Mouse (Mus musculus) kidney, postnatal 14 days (tissue): ENCODE data around the gene Nudt12.

Experiments
- DNase-seq: peaks from one replicate; pipeline ENCODE4 v3.0.0; 2022; ENCODE audit warnings: mixed read lengths

The Nudt12 gene

GRCm38 (mm10) chr17:59013091-59013459 lies at the start of gene Nudt12:
Nudt12 (minus strand) TSS chr17:59013372.
- DNase-seq = peak; percentile 86

- DNase-seq = no peak
Observed at GRCm38 (mm10) chr17:59053306-59053705, 40.1 kb upstream of the Nudt12 start.

- peak; percentile 16 for DNase-seq
Observed at GRCm38 (mm10) chr17:59039754-59040153, 26.6 kb upstream of the Nudt12 start.

- no peak for DNase-seq
Observed at GRCm38 (mm10) chr17:59033445-59033844, 20.3 kb upstream of the Nudt12 start.

DNA sequence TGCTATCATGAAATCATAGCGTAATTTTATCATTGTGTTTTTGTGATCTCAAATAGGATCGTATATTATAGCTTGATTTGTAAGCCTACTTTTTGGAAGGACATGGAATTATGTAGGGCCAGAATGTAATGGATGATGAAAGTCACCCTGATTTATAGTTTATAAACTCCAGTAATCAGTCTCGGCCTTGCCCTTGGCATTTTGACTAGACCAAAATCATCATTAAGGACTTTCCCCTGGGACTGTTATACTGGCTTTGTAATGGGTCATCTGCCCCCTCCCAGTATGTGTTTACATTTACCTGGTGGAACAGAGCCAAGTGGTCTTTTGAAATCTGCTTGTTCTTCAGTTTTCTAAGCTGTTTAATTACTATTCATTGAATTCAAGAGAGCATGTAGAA lies 13.2 kb upstream of the Nudt12 start:
- no peak for DNase-seq

GRCm38 (mm10) chr17:59024502-59024901 lies 11.3 kb upstream of the Nudt12 start:
- no peak for DNase-seq

- no peak for DNase-seq
Observed at GRCm38 (mm10) chr17:59023971-59024370, 10.8 kb upstream of the Nudt12 start.

DNA sequence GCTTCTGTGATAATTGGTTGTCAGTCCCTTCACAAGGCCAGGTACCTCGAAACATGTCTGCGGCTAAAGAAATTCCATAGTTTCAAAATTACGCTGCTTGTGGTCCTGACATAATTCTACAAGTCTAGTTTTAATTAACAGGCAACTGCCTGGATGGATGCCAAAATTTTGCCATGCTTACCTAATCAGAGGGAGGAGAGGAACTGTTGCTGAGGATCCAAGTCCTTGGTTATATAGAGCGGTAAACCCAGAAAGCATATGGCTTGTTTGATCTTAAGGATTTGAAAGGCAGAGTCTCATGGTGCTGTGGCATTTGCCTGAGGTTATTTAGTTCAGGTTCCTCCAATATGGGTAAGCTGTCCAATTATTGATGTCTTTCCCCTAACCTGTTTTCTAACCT lies 5.5 kb upstream of the Nudt12 start:
- no peak for DNase-seq

- DNase-seq = peak; percentile 14
Observed at GRCm38 (mm10) chr17:59012421-59013090, 616 bp downstream of the Nudt12 start.

- no peak for DNase-seq
Observed at GRCm38 (mm10) chr17:59011546-59012307, 1.4 kb downstream of the Nudt12 start.

DNA sequence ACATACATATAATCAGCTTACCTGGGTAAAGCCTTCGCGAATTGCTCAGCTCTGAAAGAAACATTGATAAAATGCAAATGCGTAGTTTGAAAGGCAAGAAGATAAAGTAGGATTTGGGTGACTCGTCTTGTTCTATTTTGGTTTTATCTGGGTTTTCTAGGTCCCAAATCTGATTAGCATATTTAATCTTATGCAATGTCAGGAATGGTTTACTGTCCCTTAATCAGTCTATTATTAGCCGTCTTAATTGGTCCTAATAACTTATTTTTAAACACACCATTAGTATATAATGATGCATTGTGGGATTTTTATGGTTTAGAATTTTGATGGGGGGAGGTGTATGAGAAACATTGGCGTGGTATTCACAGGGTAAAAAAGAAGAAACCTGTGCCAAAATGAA lies 21.9 kb downstream of the Nudt12 start, which contains the start of gene Pdzph1:
Gene Pdzph1 (minus strand): TSS at position 101 of the 400 bp plus-strand sequence.
- no peak for DNase-seq

DNA sequence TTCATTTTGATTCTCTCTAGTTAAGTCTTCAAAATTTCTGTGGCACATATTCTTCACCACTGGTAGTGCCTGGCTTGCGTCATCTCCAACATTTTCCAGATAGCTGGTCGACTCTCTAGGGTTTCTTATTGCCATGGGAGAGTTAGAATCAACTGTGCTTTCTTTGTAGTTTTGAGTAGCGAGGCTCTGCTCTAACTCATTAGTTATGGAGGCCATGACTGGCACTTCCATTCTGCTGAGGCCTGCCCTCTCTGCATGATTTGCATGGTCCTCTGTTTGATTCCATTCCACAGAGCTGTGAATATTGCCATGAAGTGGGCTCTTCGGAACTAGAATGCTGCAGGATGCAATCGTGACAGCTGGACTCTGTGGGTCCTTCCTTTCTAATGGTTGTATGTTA lies 39.9 kb downstream of the Nudt12 start:
- no peak for DNase-seq

DNA sequence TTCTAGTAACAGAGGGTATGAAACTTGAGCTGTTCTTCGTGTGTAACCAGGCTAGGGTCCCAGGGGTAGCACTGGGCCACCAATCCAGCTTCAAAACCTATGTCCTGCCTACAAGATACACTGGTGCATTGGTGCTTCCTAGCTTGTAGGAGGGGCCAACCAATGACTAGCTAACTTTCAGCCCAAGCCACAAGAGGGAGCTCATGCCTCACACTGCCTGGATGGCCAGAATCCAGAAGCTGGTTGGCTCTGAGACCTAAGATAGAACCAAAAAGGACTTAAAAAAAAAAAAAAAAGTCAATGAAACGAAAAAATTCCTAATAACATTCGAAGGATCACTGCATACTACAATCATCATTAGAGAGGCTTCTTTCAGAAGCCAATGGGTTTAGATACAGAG lies 53.3 kb downstream of the Nudt12 start:
- peak; percentile 43 for DNase-seq

- DNase-seq = no peak
Observed at GRCm38 (mm10) chr17:58957055-58957454, 56.1 kb downstream of the Nudt12 start.
